Mouse (Mus musculus) bone marrow, adult 2 months (tissue): ENCODE data around the gene Krt25.

ENCODE experiments used
- CTCF ChIP-seq: fragments of 200-500 bp; IDR thresholded peaks from 2 replicates; pipeline ENCODE4 v1.5.1; 2011; ENCODE audit warnings: low read length, control low read depth; ENCODE audit not compliant: control insufficient read depth, insufficient read depth
- POLR2A ChIP-seq: fragments of 200-500 bp; IDR thresholded peaks from 2 replicates; pipeline ENCODE4 v1.6.1; 2011; ENCODE audit warnings: low read depth, mild to moderate bottlenecking, control low read depth, low read length, borderline replicate concordance; ENCODE audit not compliant: control insufficient read depth

DNA sequence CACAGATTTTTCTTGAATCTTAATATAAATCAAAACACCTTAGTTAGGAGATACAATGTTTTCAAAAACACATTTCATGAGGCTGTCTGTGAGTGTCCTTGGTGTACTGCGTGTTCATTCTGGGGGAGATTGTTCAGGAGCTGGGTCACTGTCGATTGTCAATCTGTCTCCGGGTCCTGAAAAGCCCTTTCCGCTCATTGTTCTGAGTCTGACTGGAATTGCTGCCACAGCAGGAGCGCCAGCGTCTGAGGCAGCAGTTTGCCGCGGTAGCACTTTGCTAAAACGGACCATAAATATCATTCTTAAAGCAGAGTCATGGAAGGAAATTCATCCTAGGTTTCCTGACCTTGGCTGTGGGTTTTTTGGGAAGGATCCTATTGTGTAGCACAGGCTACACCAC is 57.0 kb downstream of the Krt25 start:
- no peak for TF ChIP-seq CTCF
- TF ChIP-seq POLR2A, result no peak
